Mouse (Mus musculus): ENCODE data around the gene Rps6ka2.
"Not testable (repeated sequence)": the region's sequence is repeated elsewhere in the genome, so short reads cannot be mapped to it uniquely, and the experiment has no call there.

The Rps6ka2 gene

GRCm38 (mm10) chr17:7271522-7272134 is 101.7 kb downstream of the Rps6ka2 start:
- no peak for DNase-seq

GRCm38 (mm10) chr17:7273054-7273453 is 103.1 kb downstream of the Rps6ka2 start:
- DNase-seq: no peak

GRCm38 (mm10) chr17:7273785-7274184 is 103.9 kb downstream of the Rps6ka2 start:
- no peak for DNase-seq

GRCm38 (mm10) chr17:7278702-7279242 is 108.9 kb downstream of the Rps6ka2 start:
- no peak for DNase-seq

GRCm38 (mm10) chr17:7279251-7279650 is 109.3 kb downstream of the Rps6ka2 start:
- no peak for DNase-seq

GRCm38 (mm10) chr17:7284297-7284910 is 114.5 kb downstream of the Rps6ka2 start:
- DNase-seq: no peak

- DNase-seq: no peak
Observed at GRCm38 (mm10) chr17:7285292-7285691, 115.4 kb downstream of the Rps6ka2 start.

- DNase-seq: no peak
Observed at GRCm38 (mm10) chr17:7286422-7287050, 116.6 kb downstream of the Rps6ka2 start.

GRCm38 (mm10) chr17:7292012-7292684 is 122.2 kb downstream of the Rps6ka2 start:
- no peak for DNase-seq

- not testable (repeated sequence) for DNase-seq
Observed at GRCm38 (mm10) chr17:7306278-7307196, 136.6 kb downstream of the Rps6ka2 start.

- not testable (repeated sequence) for DNase-seq
Observed at GRCm38 (mm10) chr17:7315693-7316382, 145.9 kb downstream of the Rps6ka2 start.

GRCm38 (mm10) chr17:7319789-7320188 is 149.9 kb downstream of the Rps6ka2 start:
- DNase-seq: not testable (repeated sequence)

GRCm38 (mm10) chr17:7324346-7324745 is 154.4 kb downstream of the Rps6ka2 start, which contains the start of gene Tcp10a:
Gene Tcp10a (plus strand): TSS chr17:7324646.
- not testable (repeated sequence) for DNase-seq

GRCm38 (mm10) chr17:7326415-7326814 is 156.5 kb downstream of the Rps6ka2 start:
- DNase-seq: not testable (repeated sequence)

GRCm38 (mm10) chr17:7332745-7333144 is 162.8 kb downstream of the Rps6ka2 start:
- DNase-seq: not testable (repeated sequence)

GRCm38 (mm10) chr17:7337381-7337780 is 167.5 kb downstream of the Rps6ka2 start:
- not testable (repeated sequence) for DNase-seq

- not testable (repeated sequence) for DNase-seq
Observed at GRCm38 (mm10) chr17:7348765-7349164, 178.8 kb downstream of the Rps6ka2 start.

GRCm38 (mm10) chr17:7352596-7352995 is 182.7 kb downstream of the Rps6ka2 start, which contains the start of gene Ttll2:
Gene Ttll2 (minus strand): TSS chr17:7352696.
- not testable (repeated sequence) for DNase-seq

All from thymus, adult 18-20 months (tissue).